Mouse (Mus musculus): ENCODE data around the gene Adamts16.

Adamts16 gene

GRCm38 (mm10) chr13:70832593-70833138 lies 8.9 kb downstream of the Adamts16 start:
- DNase-seq (ENCODE audit: low read depth), result no peak

DNA sequence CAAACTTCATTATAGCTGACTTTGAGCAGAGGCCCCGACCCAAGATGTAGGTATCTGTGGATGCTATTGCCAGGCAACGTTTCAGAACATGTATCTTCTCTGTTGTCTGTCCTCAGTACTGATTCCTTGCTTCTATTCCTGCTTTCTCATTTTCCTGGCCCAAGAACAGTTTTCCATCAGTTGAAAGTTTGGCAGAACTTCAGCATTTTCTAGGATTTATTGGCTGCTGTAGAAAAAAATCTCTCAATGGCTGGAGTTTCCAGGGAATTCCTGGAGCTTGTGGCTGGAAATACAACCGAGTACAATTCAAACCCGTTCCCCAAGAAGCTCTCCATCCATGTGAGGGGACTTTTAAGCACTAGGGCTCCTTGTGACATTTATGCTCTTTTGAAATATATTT lies 10.6 kb downstream of the Adamts16 start:
- no peak for DNase-seq (ENCODE audit: low read depth)

- no peak for DNase-seq (ENCODE audit: low read depth)
Measured at GRCm38 (mm10) chr13:70827507-70827906, 14.1 kb downstream of the Adamts16 start.

DNA sequence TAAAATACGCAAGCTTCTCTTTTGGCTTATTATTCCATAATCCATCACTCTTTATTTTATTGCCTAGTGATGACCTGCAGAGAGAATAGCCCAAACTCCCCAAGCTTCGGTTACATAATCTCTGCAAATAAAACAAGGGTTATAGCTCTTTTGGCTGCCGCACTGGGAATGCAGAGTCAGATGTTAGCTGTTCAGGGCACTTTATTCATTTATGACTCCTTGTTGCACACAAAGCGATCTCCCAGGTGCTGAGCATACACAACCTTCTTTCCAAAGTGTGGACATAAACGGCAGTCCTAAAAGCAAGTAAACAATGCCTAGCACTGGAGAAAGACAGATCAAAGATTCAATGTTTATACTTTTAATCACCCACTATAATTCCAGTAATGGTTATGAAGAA lies 16.3 kb downstream of the Adamts16 start:
- DNase-seq (ENCODE audit: low read depth), result no peak

- DNase-seq (ENCODE audit: low read depth), result no peak
Measured at GRCm38 (mm10) chr13:70823757-70824156, 17.9 kb downstream of the Adamts16 start.

DNA sequence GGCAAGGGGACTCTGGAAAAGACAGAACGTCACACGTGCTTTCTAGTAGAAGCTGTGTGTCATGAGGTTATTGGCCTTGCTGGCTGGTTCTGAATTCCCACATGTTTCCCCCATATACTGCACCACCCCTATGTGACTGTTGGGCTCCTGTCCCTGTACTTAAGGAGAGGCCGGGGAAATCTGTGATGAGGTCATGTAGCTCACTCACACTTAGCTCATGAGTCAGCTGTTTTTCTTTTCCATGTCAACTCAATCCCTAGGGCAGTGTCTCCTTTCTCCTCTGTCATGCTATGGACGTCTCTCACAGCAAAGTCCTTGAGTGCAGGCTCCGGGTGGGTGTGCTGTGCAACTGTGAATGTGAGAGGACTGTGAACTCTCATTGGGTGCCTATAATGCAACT lies 22.6 kb downstream of the Adamts16 start:
- DNase-seq (ENCODE audit: low read depth), result no peak

- no peak for DNase-seq (ENCODE audit: low read depth)
Measured at GRCm38 (mm10) chr13:70814423-70814822, 27.2 kb downstream of the Adamts16 start.

GRCm38 (mm10) chr13:70805506-70805905 lies 36.1 kb downstream of the Adamts16 start:
- DNase-seq (ENCODE audit: low read depth), result no peak

DNA sequence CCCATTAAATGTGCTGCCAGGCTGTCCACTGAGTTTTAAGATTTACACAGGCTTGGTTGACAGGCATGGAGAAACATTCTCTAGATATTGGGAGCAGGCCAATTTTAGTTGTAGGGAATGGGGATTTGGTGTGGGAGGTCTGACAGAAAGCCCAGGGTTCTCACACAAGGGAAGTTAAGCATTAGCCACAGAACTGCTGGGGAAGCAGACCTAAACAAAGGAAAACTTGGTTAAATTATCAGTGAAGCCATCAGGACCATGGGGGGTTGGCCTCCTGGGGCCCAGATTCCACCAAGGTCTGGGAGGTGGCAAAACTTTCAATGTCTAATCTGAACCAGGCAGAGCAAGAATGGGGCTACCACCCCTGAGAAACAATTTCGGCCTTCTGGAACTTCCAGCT lies 38.8 kb downstream of the Adamts16 start:
- no peak for DNase-seq (ENCODE audit: low read depth)

DNA sequence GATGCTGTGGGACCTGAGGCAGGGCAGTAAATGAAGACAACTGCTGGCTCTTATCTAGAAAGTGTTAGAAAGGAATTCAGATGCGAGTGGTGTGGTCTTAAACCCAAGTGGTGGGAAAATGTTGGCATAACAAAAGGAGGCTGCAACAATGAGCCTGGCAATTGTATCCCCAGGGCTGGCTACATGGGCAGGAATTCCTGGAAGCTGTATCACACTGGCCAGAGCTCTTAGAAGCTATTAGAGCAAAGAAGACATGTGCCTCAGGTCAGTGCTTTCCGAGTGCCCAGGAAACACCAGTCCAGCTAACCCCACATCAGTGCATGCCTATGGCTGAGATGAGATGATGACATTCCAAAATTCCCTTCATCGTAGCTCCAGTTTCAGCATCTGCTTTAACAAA lies 42.3 kb downstream of the Adamts16 start:
- DNase-seq (ENCODE audit: low read depth), result no peak

- no peak for DNase-seq (ENCODE audit: low read depth)
Measured at GRCm38 (mm10) chr13:70798396-70798795, 43.2 kb downstream of the Adamts16 start.

GRCm38 (mm10) chr13:70794074-70794572 lies 47.5 kb downstream of the Adamts16 start:
- no peak for DNase-seq (ENCODE audit: low read depth)

GRCm38 (mm10) chr13:70793660-70794059 lies 48.0 kb downstream of the Adamts16 start:
- DNase-seq (ENCODE audit: low read depth), result no peak

DNA sequence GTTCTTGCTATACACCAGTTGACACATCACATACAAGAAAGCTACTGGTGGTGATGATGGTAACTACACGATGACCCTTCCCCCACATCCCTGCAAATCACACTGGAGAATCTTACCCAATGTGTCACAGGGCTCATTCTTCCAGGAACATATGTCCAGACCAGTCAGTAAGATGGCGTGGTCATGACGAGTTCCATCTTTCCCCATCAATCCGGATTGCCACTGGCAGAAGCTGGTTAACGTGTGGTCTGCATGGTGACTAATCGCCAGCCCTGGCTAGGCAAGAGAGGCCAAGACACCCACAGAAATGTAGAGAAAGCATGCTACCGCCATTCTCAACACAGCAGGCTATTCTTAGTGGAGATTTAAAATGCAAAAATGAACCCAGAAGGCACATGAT lies 48.7 kb downstream of the Adamts16 start:
- DNase-seq (ENCODE audit: low read depth), result no peak

- no peak for DNase-seq (ENCODE audit: low read depth)
Measured at GRCm38 (mm10) chr13:70789806-70790205, 51.8 kb downstream of the Adamts16 start.

GRCm38 (mm10) chr13:70789022-70789421 lies 52.6 kb downstream of the Adamts16 start:
- no peak for DNase-seq (ENCODE audit: low read depth)

DNA sequence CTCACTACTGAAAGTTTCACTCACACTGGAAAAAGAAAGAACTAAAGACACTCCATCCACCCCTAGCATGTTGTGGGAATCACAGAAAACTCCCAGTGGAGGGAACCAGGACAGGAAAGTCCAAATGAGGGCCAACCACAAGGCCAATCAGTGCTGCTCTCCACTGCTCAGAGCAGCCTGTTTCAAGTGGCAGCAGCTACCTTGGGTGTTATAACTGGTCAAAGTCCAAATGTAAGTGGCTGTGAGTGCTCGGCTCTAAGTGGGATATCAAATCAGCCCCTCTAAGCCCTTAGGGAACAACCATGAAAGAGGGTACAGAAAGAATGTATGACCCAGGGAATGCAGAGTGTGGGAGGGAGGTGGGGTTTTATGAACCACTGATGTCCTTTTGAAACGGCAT lies 56.5 kb downstream of the Adamts16 start:
- DNase-seq (ENCODE audit: low read depth), result no peak

DNA sequence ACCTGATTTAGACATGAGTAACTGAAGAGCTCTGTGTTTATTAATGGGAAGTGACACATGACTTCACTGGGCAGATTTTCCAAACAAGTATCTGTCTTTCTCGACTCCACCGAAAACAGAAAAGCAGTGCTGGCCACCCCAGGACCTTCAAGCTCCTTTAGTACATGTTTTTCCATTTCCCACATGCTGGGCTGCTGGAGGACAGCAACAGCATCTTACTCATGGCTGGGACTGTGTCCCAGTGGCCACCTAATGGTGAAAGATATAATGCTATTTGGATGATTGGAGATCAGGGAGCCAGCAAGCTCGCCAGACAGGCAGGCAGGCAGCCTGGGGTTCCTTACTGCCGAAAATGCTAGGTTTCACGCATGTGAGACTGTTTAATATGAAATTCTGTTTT lies 57.5 kb downstream of the Adamts16 start:
- DNase-seq (ENCODE audit: low read depth), result no peak

DNA sequence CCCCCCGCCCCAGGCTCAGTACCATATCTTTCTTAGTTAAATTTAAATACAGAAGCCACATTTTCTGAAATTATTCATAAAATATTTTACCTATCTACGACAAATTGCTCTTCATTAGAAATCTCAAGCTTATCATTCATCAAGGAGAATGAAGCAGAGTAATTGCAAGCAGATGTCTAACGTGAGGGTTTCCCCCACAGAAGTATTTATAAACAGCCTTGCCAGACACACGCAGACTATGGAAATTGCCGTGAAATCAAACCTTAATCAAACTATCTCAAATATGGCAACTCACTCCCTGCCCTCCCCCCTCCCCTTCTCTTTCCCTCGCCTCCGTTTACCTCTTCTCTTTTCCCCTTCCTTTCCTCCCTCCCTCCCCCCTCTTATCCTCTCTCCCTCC lies 61.8 kb downstream of the Adamts16 start:
- no peak for DNase-seq (ENCODE audit: low read depth)

- DNase-seq (ENCODE audit: low read depth), result no peak
Measured at GRCm38 (mm10) chr13:70778872-70779554, 62.6 kb downstream of the Adamts16 start.

GRCm38 (mm10) chr13:70771100-70771499 lies 70.5 kb downstream of the Adamts16 start:
- DNase-seq (ENCODE audit: low read depth), result no peak

- no peak for DNase-seq (ENCODE audit: low read depth)
Measured at GRCm38 (mm10) chr13:70769156-70769555, 72.5 kb downstream of the Adamts16 start.

GRCm38 (mm10) chr13:70767462-70767861 lies 74.1 kb downstream of the Adamts16 start:
- no peak for DNase-seq (ENCODE audit: low read depth)

- no peak for DNase-seq (ENCODE audit: low read depth)
Measured at GRCm38 (mm10) chr13:70764682-70765081, 76.9 kb downstream of the Adamts16 start.

Measured in c-Kit-positive CD71-positive TER-119-negative erythroid progenitor cells, embryonic 14.5 days (primary cell).